Mouse (Mus musculus) left cerebral cortex, adult 8-10 months (tissue): ENCODE data around the gene Mr1. TPM values are rescaled to one million over a fixed set of nuclear protein-coding genes. Genes with fewer than 3 reads are reported as not detected.
"Not testable (repeated sequence)": the region's sequence is repeated elsewhere in the genome, so short reads cannot be mapped to it uniquely, and the experiment has no call there.

ENCODE experiments used
- DNase-seq, 2 experiments: peaks; one replicate each; pipeline ENCODE4 v3.0.0; 2022; ENCODE audit warnings: low spot score in 2 of 2
- total RNA-seq, 4 experiments: library from RNA; stranded (reverse); gene quantifications; 2 replicates each; pipeline ENCODE4 v1.2.4; 2022

The Mr1 gene
- total RNA-seq, result 1 to 10 TPM; 4.2 to 5.1 (median 4.7) TPM

DNA sequence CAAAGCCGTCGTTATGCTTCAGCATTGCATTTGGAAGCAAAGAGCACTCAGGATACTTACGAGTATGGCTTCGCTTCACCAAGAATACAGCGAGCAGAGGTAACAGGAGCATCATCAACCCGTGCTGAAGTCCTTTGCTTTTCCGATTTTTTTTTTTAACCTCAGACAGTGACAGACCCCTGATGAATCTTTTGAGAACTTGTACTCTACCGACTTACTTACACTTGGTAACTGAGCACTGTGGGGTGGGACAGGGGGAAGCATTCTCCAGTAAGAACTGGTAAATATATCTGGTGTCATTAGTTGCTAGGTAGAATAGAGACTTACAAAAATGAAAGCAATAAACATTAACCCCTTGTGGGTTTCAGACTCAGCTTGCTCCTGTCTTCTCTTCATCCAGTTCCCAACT lies at the start of gene Mr1:
Gene Mr1, minus strand, starts transcription at position 243 of the 409 bp plus-strand sequence.
- peak in 1 of 2 experiments; percentile 36 for DNase-seq

DNA sequence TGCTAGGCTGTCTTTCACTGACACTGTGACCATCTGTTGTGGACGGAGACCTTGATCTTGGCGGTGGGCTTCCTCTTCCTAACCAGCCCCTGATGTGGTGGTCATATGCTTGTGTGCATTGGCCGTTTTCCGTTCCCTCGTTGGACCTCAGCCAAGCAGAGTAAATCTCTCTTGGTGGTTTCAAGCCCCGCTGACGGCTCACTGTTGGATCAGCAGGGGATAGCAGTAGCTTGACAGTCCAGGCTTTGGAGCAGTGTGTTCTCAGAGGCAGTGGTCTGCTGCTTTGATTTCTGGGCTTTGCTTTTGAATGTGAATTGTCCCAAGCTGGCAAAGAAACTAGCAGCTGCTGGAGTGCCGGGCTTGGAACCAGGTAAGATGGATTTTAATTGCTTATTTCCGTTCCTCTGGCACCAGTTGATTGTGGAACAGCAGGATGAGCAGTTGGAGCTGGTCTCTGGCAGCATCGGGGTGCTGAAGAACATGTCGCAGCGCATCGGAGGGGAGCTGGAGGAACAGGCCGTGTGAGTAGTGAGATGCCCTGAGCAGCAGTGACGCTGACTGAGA lies 46.3 kb upstream of the Mr1 start:
- no peak for DNase-seq

DNA sequence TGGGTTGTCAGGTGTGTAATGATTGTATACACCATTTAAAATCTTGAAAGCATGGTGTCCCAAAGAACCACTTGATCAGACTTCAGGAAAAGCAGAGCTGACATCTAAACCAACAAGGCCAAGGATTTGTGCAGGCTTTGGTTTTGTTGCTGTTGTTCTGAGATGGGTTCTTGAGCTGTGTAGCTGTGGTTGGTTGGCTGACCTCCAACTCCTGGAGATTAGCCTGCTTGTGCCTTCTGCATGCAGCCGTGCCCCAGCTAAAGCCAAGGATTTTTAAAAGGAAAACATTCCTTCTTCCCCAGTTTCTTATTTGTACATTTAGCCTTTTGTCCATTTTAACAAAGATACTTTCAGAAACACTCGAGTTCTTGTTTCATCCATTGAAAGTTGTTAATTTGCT lies 45.1 kb upstream of the Mr1 start:
- DNase-seq, result no peak

DNA sequence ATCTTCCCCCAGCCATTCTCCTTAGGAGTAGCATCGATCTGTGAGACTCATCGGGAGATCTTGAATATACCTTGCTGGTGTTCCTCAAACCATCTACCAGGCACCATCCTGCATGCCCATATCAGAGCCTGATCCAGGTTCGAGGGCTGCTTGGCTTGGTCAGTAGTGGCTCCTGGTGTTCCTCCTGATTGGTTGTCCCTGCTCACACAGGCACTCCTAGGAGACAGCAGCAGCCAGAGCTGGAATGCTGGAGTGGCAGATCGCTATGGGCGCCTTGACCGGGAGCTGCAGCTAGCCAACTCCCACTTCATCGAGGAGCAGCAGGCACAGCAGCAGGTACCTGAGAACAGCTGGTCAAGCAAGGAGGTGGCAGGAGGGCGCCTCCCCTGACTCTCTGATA lies 44.6 kb upstream of the Mr1 start:
- no peak for DNase-seq

GRCm38 (mm10) chr1:155188656-155189055 lies 42.0 kb upstream of the Mr1 start:
- no peak for DNase-seq

DNA sequence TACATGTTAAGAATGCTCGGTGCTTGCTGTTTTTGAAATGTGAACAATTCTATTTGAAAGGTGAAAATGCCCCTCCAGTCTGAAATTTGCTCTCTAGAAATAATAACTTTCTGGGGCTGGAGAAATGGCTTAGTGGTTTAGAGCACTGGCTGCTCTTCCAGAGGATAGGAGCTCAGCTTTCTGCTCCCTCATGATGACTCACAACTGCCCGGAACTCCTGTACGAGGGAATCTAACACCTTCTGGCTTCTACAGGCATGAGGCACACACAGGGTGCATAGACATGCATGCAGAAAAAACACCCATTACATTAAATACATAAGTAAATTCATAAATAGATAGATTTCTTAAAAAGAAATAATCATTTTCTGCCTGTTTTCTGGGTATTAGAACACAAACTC lies 37.6 kb upstream of the Mr1 start:
- DNase-seq, result no peak

DNA sequence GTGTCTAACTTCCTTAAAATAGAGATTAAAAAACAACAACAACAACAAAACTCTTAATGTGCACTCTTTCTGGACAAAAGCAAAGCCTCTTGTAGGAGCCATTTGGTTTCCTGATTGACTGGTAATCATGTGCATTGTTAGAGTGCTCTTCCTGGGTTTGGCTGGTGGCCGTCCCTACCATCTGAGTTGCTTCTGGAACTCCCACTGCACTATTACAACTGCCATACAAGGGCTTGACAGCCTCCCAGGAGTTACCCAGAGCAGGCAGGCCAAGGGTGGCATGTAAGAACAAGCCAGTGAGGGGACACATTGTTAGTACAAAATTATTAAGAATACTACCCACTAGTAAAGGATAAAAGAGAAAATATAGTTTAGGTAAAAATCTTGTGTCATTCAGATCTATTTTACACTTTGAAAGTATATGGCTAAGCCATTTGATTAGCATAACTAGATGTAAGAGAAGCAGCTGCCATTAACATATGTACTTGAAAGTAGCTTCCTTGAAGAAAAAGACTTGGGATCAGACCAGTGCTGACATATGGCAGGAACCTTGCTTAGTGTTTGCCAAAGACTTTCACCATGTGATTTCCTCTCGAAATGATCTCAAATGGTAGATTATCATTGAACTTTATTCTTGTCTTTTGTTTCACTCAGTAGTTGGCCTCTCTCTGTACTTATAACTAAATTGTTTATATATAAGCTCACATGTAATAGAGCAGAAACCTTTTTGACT lies 31.7 kb upstream of the Mr1 start:
- no peak for DNase-seq

GRCm38 (mm10) chr1:155174424-155174823 lies 27.8 kb upstream of the Mr1 start:
- DNase-seq, result no peak

DNA sequence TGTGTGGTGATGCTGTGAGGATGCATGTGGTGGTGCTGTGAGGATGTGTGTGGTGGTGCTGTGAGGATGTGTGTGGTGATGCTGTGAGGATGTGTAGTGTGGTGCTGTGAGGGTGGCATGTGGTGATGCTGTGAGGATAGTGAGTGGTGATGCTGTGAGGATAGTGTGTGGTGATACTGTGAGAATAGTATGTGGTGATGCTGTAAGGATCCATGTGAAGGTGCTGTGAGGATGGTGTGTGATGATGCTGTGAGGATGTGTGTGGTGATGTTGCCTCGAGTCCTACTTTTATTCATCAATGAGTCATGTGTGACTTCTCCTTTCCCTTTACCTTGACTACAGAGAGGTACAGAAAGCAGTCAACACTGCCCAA lies 27.0 kb upstream of the Mr1 start:
- DNase-seq, result not testable (repeated sequence)

GRCm38 (mm10) chr1:155172895-155173643 lies 26.5 kb upstream of the Mr1 start:
- DNase-seq, result no peak

DNA sequence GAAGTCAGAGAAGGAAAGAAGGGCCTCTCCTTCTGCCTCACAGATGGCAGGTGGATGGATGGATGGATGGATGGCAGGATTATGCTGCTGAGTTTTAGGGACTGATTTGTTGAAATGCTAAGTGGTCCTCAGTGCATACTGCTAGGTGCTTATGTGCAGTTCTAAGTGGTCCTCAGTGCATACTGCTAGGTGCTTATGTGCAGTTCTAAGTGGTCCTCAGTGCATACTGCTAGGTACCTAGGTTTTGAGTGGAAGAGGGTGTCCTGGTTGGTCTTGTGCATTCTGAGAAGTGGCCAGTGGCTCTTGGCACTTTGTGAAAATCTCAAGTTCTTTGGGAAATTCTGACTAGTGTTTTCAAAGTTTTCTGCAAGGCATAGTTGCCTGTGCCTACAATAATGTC lies 23.3 kb upstream of the Mr1 start:
- no peak for DNase-seq

DNA sequence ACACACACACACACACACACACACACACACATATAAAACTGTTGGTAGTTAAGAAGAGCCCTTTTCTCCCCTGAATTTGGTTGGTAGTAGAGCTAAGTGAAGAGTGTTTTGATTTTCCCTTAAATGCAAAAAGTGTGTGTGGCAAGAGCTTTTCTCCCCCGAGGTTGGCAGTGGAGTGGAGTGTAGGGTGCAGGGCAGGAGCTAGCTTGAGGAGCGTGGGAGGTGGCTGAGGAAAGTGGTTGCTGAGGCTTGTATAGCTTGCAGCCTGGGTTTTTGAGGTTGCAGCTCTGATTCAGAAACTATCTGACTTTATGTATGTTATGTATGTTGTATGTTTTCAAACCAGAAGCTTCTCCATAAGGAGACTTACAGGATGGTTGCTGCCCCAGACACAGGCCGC lies 20.8 kb upstream of the Mr1 start:
- DNase-seq, result no peak

GRCm38 (mm10) chr1:155158970-155159484 lies 12.4 kb upstream of the Mr1 start:
- DNase-seq, result peak; percentile 39 to 48

GRCm38 (mm10) chr1:155158141-155158969 lies 11.7 kb upstream of the Mr1 start, which contains the start of gene Stx6:
Gene Stx6 (plus strand): TSS chr1:155158715.
- peak; percentile 92 to 96 for DNase-seq

DNA sequence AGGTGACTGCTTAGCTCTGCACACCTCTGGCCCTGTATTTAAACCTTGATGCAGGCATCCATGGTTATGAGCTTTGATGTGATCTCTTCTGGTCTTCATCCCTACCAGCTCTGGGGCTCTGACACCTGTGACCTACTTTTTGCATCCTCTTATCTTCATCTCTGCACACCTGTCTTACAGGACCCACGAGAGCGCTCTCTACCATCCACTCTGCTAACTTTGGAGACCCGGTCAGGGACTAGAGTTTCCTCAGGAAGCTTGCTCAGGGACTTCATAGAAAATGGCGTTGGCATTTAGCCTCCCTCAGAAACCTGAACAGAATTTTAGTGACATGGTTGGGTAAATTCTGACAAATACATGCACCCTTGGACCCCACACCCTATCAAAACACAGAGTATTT lies 7.3 kb upstream of the Mr1 start:
- DNase-seq, result no peak

GRCm38 (mm10) chr1:155150821-155151220 lies 4.2 kb upstream of the Mr1 start:
- DNase-seq, result no peak

DNA sequence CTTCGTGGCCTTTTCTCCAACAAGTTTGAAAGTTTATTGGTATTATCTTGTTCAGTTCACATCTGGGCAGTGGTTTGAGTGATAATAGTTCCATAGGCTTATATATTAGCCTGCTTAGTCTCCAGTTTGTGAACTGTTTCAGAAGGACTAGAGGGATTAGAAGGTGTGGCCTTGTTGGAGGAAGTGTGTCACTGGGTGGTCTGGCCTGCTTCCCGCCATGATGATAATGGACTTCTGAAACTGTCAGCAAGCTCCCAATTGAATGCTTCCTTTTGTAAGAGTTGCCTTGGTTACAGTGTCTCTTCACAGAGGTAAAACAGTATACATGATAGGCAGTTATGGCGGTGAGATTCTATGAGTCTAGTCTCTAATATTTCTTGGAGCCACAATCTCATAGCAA lies 2.8 kb upstream of the Mr1 start:
- no peak for DNase-seq

GRCm38 (mm10) chr1:155147228-155147627 lies 614 bp upstream of the Mr1 start:
- DNase-seq, result no peak

DNA sequence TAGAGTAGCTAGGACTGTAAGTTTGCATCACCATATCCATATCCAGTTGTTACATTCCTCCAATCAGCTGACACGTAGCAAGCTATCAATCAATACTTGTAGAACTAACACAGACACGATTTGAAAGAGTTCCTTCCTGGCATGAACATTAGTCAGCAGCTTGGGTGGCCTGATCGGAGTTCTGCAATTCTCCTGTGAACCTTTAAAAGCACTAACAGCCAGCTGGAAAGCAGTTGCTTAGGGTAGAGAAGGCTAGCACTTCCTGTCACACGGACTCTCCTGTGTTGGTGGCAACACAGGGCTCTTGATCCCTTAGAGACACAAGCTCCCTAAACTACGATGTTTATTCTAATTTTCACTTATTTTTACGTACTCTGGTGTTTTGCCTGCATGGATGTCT lies 994 bp downstream of the Mr1 start:
- DNase-seq, result no peak

- peak in 1 of 2 experiments; percentile 25 for DNase-seq
Measured at GRCm38 (mm10) chr1:155140076-155140475, 6.5 kb downstream of the Mr1 start.

GRCm38 (mm10) chr1:155138795-155139194 lies 7.8 kb downstream of the Mr1 start:
- no peak for DNase-seq
